Mouse (Mus musculus): Measurements from ENCODE around the gene Hist1h3h.
"Not testable (repeated sequence)": the region's sequence is repeated elsewhere in the genome, so short reads cannot be mapped to it uniquely, and the experiment has no call there.

Hist1h3h gene

DNA sequence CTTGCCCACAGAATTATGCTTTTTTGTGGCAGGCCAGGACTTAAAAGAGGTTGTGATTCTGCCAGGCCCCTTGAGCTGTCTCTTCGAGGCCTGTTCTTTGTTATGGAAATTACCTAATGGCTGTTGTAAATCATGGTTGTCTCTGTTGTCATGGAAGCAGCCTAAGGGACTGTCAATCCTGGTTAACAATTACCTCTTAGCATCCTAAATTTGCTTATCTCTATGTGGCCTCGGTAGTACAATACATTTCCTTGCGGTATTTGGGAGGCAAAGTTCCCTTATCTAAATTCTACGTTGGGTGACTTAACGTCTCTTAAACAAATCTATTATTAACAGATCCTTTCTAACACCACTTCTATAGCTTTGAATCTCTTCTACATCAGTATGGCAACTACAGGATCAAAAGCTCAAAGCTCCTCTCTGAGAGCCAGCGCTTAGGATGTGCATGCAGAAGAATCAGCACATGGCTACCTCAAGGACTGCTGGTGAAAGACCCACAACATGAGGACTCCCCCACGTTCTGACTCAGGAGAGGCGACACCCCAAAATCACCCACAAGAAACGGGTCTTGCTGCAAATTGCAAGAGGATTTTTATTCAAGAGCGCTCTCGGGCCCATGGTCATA lies 10.6 kb downstream of the Hist1h3h start:
- no peak for DNase-seq (ENCODE audit: low spot score)

DNA sequence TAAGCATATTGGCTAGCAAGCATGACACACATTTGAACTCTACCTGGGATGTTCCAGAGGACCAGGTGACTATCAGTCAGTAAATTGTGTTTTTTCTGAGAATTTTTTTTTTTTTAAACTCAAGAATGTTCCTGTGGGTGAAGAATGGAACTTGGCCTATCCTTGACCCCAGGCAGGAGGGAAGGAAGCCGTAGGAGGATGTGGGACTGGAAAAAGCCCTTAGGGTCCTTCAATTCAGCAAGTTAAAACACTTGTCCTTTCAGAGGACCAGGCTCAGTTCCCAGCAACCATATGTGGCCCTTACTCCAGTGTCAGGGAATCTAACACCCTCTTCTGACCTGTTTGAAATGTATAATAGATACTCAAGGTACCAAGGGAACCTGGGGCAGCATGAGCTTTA lies 12.1 kb downstream of the Hist1h3h start:
- DNase-seq (ENCODE audit: low spot score) = no peak

DNA sequence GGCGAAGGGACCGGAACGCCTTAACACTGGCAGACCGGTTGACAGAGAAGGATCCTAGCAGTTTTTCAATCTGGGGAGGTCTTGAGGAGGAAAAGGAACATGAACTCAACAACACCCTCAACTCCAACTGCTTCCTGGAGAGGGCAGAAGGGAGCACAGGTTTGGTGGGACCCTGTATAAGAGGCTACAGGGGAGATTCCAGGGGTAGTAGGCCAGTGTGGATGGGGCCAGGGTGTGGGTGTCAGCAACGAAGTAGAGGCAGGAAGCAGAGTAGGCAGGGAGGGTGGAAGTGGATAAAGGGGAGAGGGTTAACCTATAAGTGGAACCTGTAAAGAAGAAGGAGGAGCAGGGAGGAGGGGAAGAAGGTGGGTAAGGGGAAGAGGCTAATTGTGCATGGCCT lies 16.0 kb downstream of the Hist1h3h start:
- DNase-seq (ENCODE audit: low spot score) = no peak

DNA sequence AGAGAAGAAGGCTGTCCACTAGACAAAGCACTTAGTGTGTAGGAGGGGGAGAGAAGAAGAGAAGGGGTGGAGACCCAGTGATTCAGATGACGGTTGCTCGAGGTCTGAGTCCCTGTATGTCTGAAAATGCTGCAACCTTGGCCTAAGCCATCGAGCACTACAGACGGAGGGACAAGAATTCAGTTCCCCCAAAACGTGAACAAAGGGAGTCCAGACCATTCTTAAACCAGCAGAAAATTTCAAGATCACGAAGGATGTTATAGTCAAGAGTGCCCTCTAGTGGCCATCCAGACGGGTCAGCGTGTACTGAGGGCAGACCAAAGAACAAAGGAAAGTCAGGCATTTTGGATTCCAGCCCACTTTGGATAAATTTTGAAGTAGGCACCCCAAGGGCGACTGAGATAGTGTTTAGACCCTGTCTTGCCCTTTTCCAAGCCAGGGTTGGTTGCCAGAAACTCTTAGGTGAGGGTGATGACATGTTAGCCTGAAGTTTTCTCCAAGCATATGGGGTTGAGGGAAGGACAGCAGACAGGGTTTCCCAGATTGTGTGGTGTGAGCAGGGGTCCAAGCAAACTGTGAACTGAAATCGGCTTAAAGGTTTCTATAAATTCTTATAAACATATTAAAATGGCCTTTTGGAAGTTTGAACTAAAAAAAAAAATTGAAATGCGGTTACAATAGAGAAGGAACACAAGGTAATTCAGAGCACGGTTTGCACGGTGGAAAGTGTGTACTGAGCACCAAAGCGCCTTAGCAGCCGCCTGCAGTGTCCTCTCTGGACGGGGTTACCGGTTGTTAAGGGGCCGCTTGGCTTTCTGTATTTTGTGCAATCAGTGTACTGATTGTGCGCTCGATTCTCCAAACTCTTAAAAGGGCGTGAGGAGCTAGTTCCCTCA lies 16.8 kb downstream of the Hist1h3h start:
- DNase-seq (ENCODE audit: low spot score) = peak; percentile 82

DNA sequence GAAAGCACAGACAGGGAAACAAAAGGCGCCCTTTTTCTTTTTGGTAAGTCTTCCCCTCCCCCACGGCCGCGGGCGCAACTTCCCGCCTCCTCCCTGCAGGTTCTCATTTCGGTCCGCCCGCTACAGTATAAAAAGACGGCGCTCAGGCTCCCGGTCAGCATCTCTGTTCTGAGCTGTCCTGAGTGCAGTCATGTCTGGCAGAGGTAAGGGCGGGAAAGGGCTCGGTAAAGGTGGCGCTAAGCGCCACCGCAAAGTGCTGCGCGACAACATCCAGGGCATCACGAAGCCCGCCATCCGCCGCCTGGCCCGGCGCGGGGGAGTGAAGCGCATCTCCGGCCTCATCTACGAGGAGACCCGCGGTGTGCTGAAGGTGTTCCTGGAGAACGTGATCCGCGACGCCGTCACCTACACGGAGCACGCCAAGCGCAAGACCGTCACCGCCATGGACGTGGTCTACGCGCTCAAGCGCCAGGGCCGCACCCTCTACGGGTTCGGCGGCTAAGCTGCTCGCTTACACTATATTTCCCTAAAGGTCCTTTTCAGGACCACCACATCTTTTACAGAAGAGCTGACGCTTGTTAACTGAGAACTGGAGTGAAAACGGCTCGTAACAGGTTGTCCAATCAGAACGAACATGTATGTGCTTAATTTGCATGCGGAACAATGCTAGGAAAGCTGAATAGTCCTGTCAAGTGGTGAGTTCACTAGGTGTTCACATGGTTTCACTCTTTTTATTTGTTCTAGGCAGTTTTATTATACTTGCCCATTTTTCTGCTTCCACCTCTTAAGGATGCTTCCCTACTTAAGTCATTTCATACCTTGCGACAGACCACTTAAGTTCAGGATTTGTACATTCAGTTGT lies 17.7 kb downstream of the Hist1h3h start, which contains the start of gene Hist1h4j:
Hist1h4j (plus strand) TSS at position 159 of the 862 bp plus-strand sequence.
- peak; percentile 72 for DNase-seq (ENCODE audit: low spot score)

DNA sequence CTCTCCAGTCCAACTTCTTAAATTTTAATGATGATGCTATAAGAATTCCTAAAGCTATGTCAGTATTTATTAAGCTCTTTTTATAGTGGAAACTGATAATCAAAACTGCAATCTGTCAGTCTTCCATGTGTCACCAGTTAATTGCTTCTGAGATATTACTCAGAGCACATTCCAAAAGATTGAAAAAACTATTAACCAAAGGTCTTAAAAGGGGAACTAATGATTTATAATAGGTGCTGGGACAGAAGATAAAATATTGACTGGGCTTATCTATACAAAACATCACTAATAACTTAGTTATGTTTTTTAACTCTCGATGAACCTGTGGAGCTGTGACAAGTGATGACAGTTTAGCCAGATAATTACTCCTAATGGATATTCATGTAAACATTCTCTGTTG lies 27.5 kb downstream of the Hist1h3h start:
- no peak for DNase-seq (ENCODE audit: low spot score)

DNA sequence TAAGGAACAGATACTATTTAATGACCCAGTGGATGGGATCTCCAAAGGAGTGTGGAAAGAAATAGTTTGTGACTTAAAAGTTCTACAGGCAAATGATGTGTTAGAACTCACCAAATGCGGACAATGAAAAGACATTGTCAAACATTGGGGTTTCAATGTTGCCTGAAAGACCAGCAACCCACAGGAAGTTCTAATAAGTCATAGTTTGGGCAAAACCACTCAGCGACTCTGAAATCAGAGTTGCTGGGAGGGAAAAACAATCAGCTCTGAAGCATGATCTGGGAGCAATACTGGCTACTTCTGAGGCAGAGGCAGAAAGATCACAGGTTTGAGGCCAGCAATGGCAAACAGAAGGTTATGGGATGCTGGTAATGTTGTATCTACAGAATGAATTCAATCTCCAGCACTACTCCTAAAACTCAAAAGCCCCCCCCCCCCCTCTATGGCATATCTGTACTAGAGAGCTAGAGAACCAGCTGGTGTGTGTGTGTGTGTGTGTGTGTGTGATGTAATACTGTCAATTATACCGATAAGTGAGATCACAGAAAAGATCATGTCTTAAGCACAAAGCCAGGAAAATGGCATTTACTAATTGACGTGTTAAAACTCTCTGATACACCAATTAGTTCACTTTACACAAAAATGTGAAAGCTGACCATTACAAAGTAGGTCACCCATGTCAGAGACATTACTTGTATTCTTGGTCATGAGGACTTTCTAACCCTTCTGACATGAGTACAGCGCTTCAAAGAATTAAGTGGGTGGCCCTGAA lies 32.1 kb downstream of the Hist1h3h start:
- DNase-seq (ENCODE audit: low spot score) = no peak

DNA sequence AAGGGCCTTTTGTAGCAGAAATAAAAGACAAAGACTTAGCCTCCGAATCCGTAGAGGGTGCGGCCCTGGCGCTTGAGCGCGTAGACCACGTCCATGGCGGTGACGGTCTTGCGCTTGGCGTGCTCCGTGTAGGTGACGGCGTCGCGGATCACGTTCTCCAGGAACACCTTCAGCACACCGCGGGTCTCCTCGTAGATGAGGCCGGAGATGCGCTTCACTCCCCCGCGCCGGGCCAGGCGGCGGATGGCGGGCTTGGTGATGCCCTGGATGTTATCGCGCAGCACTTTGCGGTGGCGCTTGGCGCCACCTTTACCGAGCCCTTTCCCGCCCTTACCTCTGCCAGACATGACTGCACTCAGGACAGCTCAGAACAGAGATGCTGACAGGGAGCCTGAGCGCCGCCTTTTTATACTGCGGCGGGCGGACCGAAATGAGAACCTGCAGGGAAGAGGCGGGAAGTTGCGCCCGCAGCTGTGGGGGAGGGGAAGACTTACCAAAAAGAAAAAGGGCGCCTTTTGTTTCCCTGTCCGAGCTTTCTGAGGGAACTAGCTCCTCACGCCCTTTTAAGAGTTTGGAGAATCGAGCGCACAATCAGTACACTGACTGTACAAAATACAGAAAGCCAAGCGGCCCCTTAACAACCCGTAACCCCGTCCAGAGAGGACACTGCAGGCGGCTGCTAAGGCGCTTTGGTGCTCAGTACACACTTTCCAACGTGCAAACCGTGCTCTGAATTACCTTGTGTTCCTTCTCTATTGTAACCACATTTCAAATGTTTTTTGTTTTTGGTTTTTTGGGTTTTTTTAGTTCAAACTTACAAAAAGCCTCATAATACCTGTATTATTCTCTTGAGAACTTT lies 32.9 kb downstream of the Hist1h3h start, which contains the start of gene Hist1h4k:
Hist1h4k (minus strand) TSS at position 347 of the 859 bp plus-strand sequence.
- peak; percentile 93 for DNase-seq (ENCODE audit: low spot score)

DNA sequence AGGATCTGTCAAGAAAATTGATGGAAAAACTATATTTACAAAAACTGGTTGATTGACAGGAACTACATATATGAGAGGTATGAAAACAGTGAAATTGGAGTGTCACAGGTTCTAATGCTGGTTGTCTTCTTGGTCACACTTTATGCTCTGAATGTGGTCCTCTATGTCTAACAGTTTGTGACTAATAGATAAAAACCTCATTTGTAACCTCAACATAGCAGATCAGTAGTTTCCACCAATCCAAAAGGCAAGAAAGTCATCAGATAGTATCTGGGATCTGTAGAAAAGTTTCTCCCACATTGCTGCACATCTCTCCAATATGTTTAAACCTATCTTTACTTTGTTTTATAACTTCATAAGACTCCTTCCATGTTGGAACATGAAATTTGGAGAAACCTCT lies 34.0 kb downstream of the Hist1h3h start:
- no peak for DNase-seq (ENCODE audit: low spot score)

DNA sequence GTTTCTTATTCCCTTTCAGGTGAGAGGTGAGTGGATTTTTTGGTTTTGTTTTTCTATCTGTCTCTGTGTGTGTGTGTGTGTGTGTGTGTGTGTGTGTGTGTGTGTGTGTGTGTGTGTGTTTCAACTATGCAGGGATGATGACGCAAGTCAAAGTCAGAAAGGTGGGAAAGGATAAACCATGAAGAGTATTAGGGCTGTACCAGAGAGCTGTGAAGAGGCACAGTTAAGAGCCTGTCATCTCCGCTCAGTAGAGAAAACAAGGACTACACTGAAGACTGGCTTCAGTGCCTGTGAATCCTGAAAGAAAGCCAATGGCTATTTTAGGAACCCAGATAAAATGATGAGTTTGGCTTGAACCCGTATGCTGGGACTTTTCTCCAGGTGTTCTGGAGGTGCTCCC lies 34.4 kb downstream of the Hist1h3h start:
- no peak for DNase-seq (ENCODE audit: low spot score)

DNA sequence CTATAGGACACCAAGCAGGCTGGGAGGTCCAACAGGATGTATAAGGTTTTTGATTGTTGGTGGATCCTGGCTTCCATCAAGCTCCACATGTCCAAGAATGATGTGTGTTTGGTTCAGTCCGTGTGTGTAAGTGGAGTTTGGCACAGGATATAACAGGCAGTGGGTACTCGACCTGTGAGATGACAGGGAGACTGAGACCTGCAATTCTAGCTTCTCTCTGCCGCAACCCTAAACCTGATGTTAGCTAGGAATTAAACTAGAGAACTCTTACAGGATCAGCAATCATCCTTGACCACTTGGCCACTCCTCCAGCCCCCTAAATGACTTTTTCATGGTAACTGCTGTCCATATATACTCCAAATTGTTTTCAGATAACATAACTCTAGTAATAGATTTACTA lies 34.9 kb downstream of the Hist1h3h start:
- DNase-seq (ENCODE audit: low spot score) = no peak

DNA sequence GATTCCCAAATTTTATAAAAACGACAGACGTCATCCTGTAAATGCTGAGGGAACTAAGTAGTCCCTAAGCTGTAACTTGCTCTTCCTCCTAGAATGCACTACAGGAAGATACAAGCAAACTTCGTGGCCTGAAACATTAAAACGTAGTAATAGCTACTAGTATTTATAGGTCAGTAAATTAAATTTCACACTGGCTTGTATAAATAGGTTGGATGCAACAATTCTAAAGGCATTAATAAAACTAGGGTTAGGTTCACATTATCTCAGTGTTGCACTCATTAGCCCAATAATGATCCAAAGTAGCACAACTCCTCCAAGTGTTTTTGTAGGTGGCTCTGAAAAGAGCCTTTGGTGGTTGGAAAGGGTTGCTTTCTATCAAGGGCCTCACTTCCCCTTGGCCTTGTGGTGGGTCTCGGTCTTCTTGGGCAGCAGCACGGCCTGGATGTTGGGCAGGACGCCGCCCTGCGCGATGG lies 35.6 kb downstream of the Hist1h3h start:
- no peak for DNase-seq (ENCODE audit: low spot score)

DNA sequence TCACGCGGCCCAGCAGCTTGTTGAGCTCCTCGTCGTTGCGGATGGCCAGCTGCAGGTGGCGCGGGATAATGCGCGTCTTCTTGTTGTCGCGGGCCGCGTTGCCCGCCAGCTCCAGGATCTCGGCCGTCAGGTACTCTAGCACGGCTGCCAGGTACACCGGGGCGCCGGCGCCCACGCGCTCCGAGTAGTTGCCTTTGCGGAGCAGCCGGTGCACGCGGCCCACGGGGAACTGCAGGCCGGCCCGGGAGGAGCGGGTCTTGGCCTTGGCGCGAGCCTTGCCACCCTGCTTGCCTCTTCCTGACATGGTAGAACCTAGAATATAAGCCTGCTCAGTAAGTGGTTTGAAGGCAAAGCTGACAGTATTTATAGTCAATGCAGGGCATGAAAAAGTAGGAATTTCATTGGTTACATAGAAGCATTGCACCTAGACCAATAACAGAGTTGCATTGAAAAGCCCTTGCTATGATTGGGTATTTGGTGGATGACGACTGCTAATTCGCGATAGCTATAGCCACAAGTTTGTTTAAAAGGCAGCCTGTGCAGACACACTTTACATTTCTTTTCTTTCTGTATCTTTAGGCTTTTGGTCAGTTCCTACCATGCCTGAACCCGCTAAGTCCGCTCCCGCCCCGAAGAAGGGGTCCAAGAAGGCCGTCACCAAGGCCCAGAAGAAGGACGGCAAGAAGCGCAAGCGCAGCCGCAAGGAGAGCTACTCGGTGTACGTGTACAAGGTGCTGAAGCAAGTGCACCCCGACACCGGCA lies 36.2 kb downstream of the Hist1h3h start, which contains the start of the genes Hist1h2ak and Hist1h2bn:
Hist1h2ak (minus strand) TSS at position 304 of the 762 bp plus-strand sequence.
Hist1h2bn (plus strand) TSS at position 600 of the 762 bp plus-strand sequence.
- DNase-seq (ENCODE audit: low spot score) = peak; percentile 46

DNA sequence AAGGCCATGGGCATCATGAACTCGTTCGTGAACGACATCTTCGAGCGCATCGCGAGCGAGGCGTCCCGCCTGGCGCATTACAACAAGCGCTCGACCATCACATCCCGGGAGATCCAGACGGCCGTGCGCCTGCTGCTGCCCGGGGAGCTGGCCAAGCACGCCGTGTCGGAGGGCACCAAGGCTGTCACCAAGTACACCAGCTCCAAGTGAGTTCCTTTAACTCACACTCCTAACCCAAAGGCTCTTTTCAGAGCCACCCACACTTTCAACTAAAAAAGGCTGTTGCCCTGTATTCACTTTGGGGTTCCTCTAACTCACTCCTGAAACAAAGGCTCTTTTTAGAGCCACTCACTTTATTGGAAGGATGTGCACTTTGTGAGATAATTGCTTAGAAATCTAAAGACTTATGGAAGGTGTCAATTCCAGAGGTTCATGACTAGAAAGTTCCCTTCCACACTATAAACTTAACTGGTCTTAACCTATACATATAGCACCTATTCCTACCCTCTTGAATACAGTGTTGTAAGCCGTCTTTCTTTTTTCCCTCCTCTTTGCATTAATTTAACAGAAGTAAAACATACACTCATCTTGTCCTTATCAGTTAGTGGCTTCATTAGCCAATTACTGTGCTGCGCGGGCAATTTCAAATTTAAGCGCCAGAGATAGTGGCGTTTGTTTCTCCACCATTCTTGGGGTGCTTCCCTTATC lies 37.0 kb downstream of the Hist1h3h start:
- DNase-seq (ENCODE audit: low spot score) = not testable (repeated sequence)

DNA sequence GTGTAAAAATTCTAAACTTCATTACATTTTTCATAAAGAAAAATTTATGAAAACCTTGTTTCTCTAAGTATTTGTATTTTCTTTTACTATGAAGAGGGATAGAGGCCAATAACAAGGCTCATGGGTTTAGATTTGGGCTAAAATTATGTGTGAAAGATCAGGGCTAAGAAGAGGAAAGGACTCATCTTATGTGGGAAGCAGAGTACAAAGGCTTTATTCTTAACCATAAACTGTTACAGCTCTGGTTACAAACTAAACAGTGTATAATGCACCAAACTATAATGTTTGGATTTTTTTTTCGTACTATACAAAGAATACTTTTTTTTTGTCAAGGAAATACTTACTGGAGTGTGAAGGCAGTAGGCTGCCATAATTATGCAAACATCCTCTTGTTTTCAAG lies 38.2 kb downstream of the Hist1h3h start:
- DNase-seq (ENCODE audit: low spot score) = no peak

All from ovary, postnatal 14 days (tissue).